Mouse (Mus musculus): ENCODE data around the gene Urm1. TPM values are rescaled to one million over a fixed set of nuclear protein-coding genes. Genes with fewer than 3 reads are reported as not detected.

The Urm1 gene
- total and polyA plus RNA-seq, 2 experiments: 8.1 to 26.6 TPM

- 81% methylated on average over 4 of the region's 4 CpGs for WGBS
- Histone ChIP-seq H3K4me1 (ENCODE audit: control insufficient read depth, insufficient read depth, low read length) (peaks cover 4% of the 10 kb centered on the region), H3K27ac (replicated peaks; ENCODE audit: insufficient read depth, low read depth, low read length) (no peak overlapping the region), H3K27me3 (ENCODE audit: control insufficient read depth, insufficient read depth, low read length) (no peaks in the 10 kb centered on the region), H3K79me2 (ENCODE audit: control insufficient read depth, insufficient read depth, low read length) (no peaks in the 10 kb centered on the region), H3K4me3 (ENCODE audit: insufficient read depth, low read depth, low read length) (no peak overlapping the region), H3K36me3 (ENCODE audit: control insufficient read depth, insufficient read depth, low read length) (peaks cover 12% of the 10 kb centered on the region), H3K9ac (ENCODE audit: low read depth, low read length) (no peak overlapping the region)
- no peak for DNase-seq (ENCODE audit: extremely low read depth, low read depth, low spot score)
- no peak for TF ChIP-seq CTCF (IDR thresholded peaks at IDR 0.05; ENCODE audit: low read depth, low read length)
- no peak for TF ChIP-seq POLR2A (IDR thresholded peaks at IDR 0.05; ENCODE audit: extremely low read depth, insufficient read depth, low read length)
Observed at GRCm38 (mm10) chr2:29784290-29784689, 35.6 kb upstream of the Urm1 start.

GRCm38 (mm10) chr2:29787104-29787917, 32.6 kb upstream of the Urm1 start, which contains the start of gene Coq4:
Coq4 (plus strand) TSS chr2:29787493.
- H3K27ac ChIP-seq (replicated peaks; ENCODE audit: insufficient read depth, low read depth, low read length): peak within 1 kb of the TSS; percentile 51
- DNase-seq (ENCODE audit: extremely low read depth, low read depth, low spot score): peak; percentile 92
- peak within 1 kb of the TSS; percentile 68 for H3K9ac ChIP-seq (ENCODE audit: low read depth, low read length)
- 2% methylated on average over 31 of the region's 31 CpGs for WGBS
- H3K79me2 ChIP-seq (ENCODE audit: control insufficient read depth, insufficient read depth, low read length): no peaks in the 10 kb centered on the region
- peaks cover 5% of the 10 kb centered on the region; the same call in 1 of the 2 replicates for H3K36me3 ChIP-seq (ENCODE audit: control insufficient read depth, insufficient read depth, low read length)
- peaks cover 4% of the 10 kb centered on the region for H3K4me1 ChIP-seq (ENCODE audit: control insufficient read depth, insufficient read depth, low read length)
- TF ChIP-seq POLR2A (IDR thresholded peaks at IDR 0.05; ENCODE audit: extremely low read depth, insufficient read depth, low read length) (0 out of 2 replicates have a peak, but pooled peaks have one; percentile 7), CTCF (IDR thresholded peaks at IDR 0.05; ENCODE audit: low read depth, low read length) (no peak)
- no peaks in the 10 kb centered on the region for H3K27me3 ChIP-seq (ENCODE audit: control insufficient read depth, insufficient read depth, low read length)
- H3K4me3 ChIP-seq (ENCODE audit: insufficient read depth, low read depth, low read length): peak within 1 kb of the TSS; percentile 82

- peak; percentile 89 for DNase-seq (ENCODE audit: extremely low read depth, low read depth, low spot score)
- Histone ChIP-seq H3K36me3 (ENCODE audit: control insufficient read depth, insufficient read depth, low read length) (peaks cover 3% of the 10 kb centered on the region; the same call in 1 of the 2 replicates), H3K4me3 (ENCODE audit: insufficient read depth, low read depth, low read length) (peak within 1 kb of the TSS; percentile 82), H3K9ac (ENCODE audit: low read depth, low read length) (peak within 1 kb of the TSS; percentile 68), H3K4me1 (ENCODE audit: control insufficient read depth, insufficient read depth, low read length) (peaks cover 4% of the 10 kb centered on the region), H3K79me2 (ENCODE audit: control insufficient read depth, insufficient read depth, low read length) (no peaks in the 10 kb centered on the region), H3K27ac (replicated peaks; ENCODE audit: insufficient read depth, low read depth, low read length) (peak within 1 kb of the TSS; percentile 51), H3K27me3 (ENCODE audit: control insufficient read depth, insufficient read depth, low read length) (no peaks in the 10 kb centered on the region)
- WGBS: under 1% methylated on average over 45 of the region's 45 CpGs
- TF ChIP-seq CTCF (IDR thresholded peaks at IDR 0.05; ENCODE audit: low read depth, low read length) (no peak), POLR2A (IDR thresholded peaks at IDR 0.05; ENCODE audit: extremely low read depth, insufficient read depth, low read length) (no peak)
Observed at GRCm38 (mm10) chr2:29787937-29788681, 31.8 kb upstream of the Urm1 start, which contains the start of gene Trub2. Trub2 (minus strand) TSS chr2:29788502.

- 96% methylated on average over 2 of the region's 2 CpGs for whole genome bisulfite sequencing
- Histone ChIP-seq H3K79me2 (ENCODE audit: control insufficient read depth, insufficient read depth, low read length) (no peaks in the 10 kb centered on the region), H3K4me3 (ENCODE audit: insufficient read depth, low read depth, low read length) (no peak overlapping the region), H3K27ac (replicated peaks; ENCODE audit: insufficient read depth, low read depth, low read length) (no peak overlapping the region), H3K9ac (ENCODE audit: low read depth, low read length) (no peak overlapping the region), H3K27me3 (ENCODE audit: control insufficient read depth, insufficient read depth, low read length) (no peaks in the 10 kb centered on the region), H3K4me1 (ENCODE audit: control insufficient read depth, insufficient read depth, low read length) (no peaks in the 10 kb centered on the region; the same call in 1 of the 2 replicates), H3K36me3 (ENCODE audit: control insufficient read depth, insufficient read depth, low read length) (no peaks in the 10 kb centered on the region)
- TF ChIP-seq CTCF (IDR thresholded peaks at IDR 0.05; ENCODE audit: low read depth, low read length): no peak
- TF ChIP-seq POLR2A (IDR thresholded peaks at IDR 0.05; ENCODE audit: extremely low read depth, insufficient read depth, low read length): no peak
- DNase-seq (ENCODE audit: extremely low read depth, low read depth, low spot score): no peak
Observed at GRCm38 (mm10) chr2:29792772-29793487, 26.9 kb upstream of the Urm1 start.

GRCm38 (mm10) chr2:29802075-29802826, 17.6 kb upstream of the Urm1 start, which contains the start of gene Slc27a4:
Slc27a4 (plus strand) TSS chr2:29802634.
- H3K4me3 ChIP-seq (ENCODE audit: insufficient read depth, low read depth, low read length): peak within 1 kb of the TSS; percentile 86
- peaks cover 2% of the 10 kb centered on the region; the same call in 1 of the 2 replicates for H3K36me3 ChIP-seq (ENCODE audit: control insufficient read depth, insufficient read depth, low read length)
- 2% methylated on average over 28 of the region's 28 CpGs for WGBS
- no peaks in the 10 kb centered on the region for H3K27me3 ChIP-seq (ENCODE audit: control insufficient read depth, insufficient read depth, low read length)
- peak within 1 kb of the TSS; percentile 91 for H3K9ac ChIP-seq (ENCODE audit: low read depth, low read length)
- no peaks in the 10 kb centered on the region; the same call in 1 of the 2 replicates for H3K79me2 ChIP-seq (ENCODE audit: control insufficient read depth, insufficient read depth, low read length)
- DNase-seq (ENCODE audit: extremely low read depth, low read depth, low spot score): peak; percentile 87
- no peak within 1 kb of the TSS for H3K27ac ChIP-seq (replicated peaks; ENCODE audit: insufficient read depth, low read depth, low read length)
- peak; percentile 71 for TF ChIP-seq POLR2A (IDR thresholded peaks at IDR 0.05; ENCODE audit: extremely low read depth, insufficient read depth, low read length)
- 0 out of 2 replicates have a peak, but pooled peaks have one; percentile 17 for TF ChIP-seq CTCF (IDR thresholded peaks at IDR 0.05; ENCODE audit: low read depth, low read length)
- peaks cover 8% of the 10 kb centered on the region; the same call in 1 of the 2 replicates for H3K4me1 ChIP-seq (ENCODE audit: control insufficient read depth, insufficient read depth, low read length)

Measured in liver, adult 2 months (tissue).